Mouse (Mus musculus): ENCODE measurements around the gene Gfy.

DNA sequence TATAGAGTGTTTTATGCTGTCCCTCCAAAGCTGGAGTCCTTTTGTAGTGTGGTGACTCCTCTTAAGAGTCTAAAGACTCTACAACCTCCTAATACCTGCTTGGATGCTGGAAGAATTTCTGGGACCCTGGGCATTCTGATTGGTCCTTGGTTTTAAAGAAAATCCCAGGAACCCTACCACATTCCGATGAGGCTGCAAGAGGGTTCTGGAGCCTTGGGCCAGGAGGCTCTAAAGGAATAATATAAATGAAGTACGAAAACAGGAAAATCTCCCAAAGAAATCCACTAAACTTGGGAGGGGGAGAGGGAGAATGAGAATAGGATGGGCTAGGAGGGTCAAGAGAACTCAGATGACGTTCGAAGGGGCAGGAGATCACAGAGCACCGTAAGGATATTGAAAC, 25.8 kb downstream of the Gfy start:
- TF ChIP-seq POLR2A (IDR thresholded peaks at IDR 0.05; ENCODE audit: insufficient read depth, low read depth, low read length) (no peak), CTCF (IDR thresholded peaks at IDR 0.05) (no peak), EP300 (IDR thresholded peaks at IDR 0.05; ENCODE audit: insufficient read depth, low read depth, low read length) (no peak)

All from heart, adult 2 months (tissue).